Mouse (Mus musculus) testis, adult 2 months (tissue): ENCODE measurements around the gene Dusp8.

Source experiments
- CTCF ChIP-seq: fragments of 200-500 bp; IDR thresholded peaks from 2 replicates; pipeline ENCODE4 v1.5.1; 2012; ENCODE audit warnings: low read depth, mild to moderate bottlenecking, inconsistent platforms, low read length, moderate library complexity; ENCODE audit not compliant: control insufficient read depth, insufficient read depth, insufficient replicate concordance
- POLR2A ChIP-seq: fragments of 200-500 bp; IDR thresholded peaks from 2 replicates; pipeline ENCODE4 v1.6.1; 2012; ENCODE audit warnings: low read depth, mild to moderate bottlenecking, inconsistent platforms, low read length, moderate library complexity; ENCODE audit not compliant: control insufficient read depth

DNA sequence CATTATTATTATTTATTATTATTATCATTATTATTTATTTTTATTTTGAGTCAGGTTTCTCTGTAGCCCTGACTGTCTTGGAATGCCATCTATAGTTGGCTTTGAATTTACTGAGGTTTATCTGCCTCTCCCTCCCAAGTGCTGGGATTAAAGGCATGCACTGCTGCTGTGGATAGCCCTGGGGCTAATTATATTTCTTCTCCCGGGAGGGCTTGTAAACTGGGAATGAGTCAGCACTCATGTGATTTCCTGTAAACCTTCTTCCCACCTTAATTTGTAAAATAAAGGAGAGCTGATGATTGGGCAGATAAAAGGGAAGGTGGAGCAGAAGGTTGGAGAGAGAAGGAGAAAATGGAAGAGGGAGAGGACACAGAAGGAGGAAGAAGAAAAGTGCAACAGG, 45.1 kb upstream of the Dusp8 start:
- TF ChIP-seq CTCF (no peak), POLR2A (no peak)
